Mouse (Mus musculus) limb, embryonic 14.5 days (tissue): ENCODE measurements at regions not wholly inside any gene's neighbourhood (a gene's known extent, or its start where the extent isn't known, plus 50 kb on each side); places are given as distances from the start of the nearest gene placed in this dataset.

Experiments used
- ATAC-seq: fragments of 200-750 bp; cut with Nextera tagmentation; 2 replicates; pipeline ENCODE4 v1.8.0; 2017; ENCODE audit warnings: low read depth, moderate number of reproducible peaks, moderate TSS enrichment; ENCODE audit not compliant: low FRiP score
- DNase-seq: peaks from one replicate; pipeline ENCODE4 v3.0.0-alpha.2; 2015; ENCODE audit warnings: low spot score
- H3K27ac ChIP-seq: fragments of 300-500 bp; sonication (generic); replicated peaks from 2 replicates; pipeline ENCODE4 v1.5.1; 2014; ENCODE audit warnings: low read depth, mild to moderate bottlenecking, low read length, moderate library complexity, mixed read lengths
- H3K27me3 ChIP-seq: fragments of 300-500 bp; sonication (generic); 2 replicates; pipeline ENCODE4 v1.6.1; 2014; ENCODE audit warnings: low read length, mixed read lengths; ENCODE audit not compliant: control insufficient read depth, insufficient read depth
- H3K36me3 ChIP-seq: fragments of 300-500 bp; sonication (generic); 2 replicates; pipeline ENCODE4 v1.6.1; 2014; ENCODE audit warnings: mild to moderate bottlenecking, low read length, moderate library complexity, mixed read lengths; ENCODE audit not compliant: control insufficient read depth, insufficient read depth
- H3K4me1 ChIP-seq: fragments of 300-500 bp; sonication (generic); 2 replicates; pipeline ENCODE4 v1.6.1; 2014; ENCODE audit warnings: antibody characterized with exemption, low read length, mixed read lengths; ENCODE audit not compliant: control insufficient read depth, insufficient read depth
- H3K4me2 ChIP-seq: fragments of 300-500 bp; sonication (generic); replicated peaks from 2 replicates; pipeline ENCODE4 v1.6.1; 2014; ENCODE audit warnings: low read depth, mild to moderate bottlenecking, low read length, moderate library complexity; ENCODE audit not compliant: severe bottlenecking
- H3K4me3 ChIP-seq: fragments of 300-500 bp; sonication (generic); replicated peaks from 2 replicates; pipeline ENCODE4 v1.5.1; 2014; ENCODE audit warnings: low read length
- H3K9ac ChIP-seq: fragments of 300-500 bp; sonication (generic); 2 replicates; pipeline ENCODE4 v1.6.1; 2014; ENCODE audit warnings: mild to moderate bottlenecking, low read depth, low read length, moderate library complexity; ENCODE audit not compliant: severe bottlenecking
- H3K9me3 ChIP-seq: fragments of 300-500 bp; sonication (generic); 2 replicates; pipeline ENCODE4 v1.6.1; 2016; ENCODE audit warnings: low read length; ENCODE audit not compliant: control insufficient read depth
- POLR2A ChIP-seq: fragments of 200-500 bp; IDR thresholded peaks from 2 replicates; pipeline ENCODE4 v1.8.0; 2012; ENCODE audit warnings: inconsistent platforms, mild to moderate bottlenecking, moderate library complexity, borderline replicate concordance; ENCODE audit not compliant: insufficient read depth, insufficient read length; ENCODE audit errors: extremely low read depth
- WGBS: fragments of 180-500 bp; shearing (Covaris S2); extraction: QIAGEN DNeasy Blood & Tissue Kit; methylation state at CpG from one replicate; pipeline ENCODE4 v1.1.7; 2014; 5-methylcytosine and 5-hydroxymethylcytosine counted together

DNA sequence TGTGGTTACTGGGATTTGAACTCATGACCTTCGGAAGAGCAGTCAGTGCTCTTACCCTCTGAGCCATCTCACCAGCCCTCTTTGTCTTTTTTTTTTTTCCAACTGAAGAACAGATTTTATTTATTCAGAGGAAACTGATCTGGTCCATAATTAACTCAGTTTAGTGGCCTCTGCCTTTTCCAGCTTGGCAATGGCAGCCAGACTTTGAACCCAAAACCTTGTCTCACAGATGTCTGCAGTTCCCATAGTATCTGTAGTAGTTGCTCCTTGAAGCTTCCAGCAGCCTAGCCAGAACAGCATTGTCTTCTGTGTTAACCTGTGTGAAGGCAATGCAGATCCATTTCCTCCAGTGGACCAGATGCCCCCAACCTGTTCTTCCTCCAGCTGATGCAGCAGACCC is 64.2 kb upstream of the Daam1 start:
- Histone ChIP-seq H3K4me1 (peaks cover 3% of the 10 kb centered on the region; the same call in 1 of the 2 replicates), H3K27ac (no peak overlapping the region), H3K9me3 (no peaks in the 10 kb centered on the region), H3K4me3 (no peak overlapping the region), H3K9ac (no peak overlapping the region), H3K4me2 (no peak overlapping the region), H3K27me3 (no peaks in the 10 kb centered on the region), H3K36me3 (no peaks in the 10 kb centered on the region)
- WGBS, result 95% methylated on average over 1 of the region's 1 CpGs
- DNase-seq (no peak), ATAC-seq (no peak)
- no peak for TF ChIP-seq POLR2A

DNA sequence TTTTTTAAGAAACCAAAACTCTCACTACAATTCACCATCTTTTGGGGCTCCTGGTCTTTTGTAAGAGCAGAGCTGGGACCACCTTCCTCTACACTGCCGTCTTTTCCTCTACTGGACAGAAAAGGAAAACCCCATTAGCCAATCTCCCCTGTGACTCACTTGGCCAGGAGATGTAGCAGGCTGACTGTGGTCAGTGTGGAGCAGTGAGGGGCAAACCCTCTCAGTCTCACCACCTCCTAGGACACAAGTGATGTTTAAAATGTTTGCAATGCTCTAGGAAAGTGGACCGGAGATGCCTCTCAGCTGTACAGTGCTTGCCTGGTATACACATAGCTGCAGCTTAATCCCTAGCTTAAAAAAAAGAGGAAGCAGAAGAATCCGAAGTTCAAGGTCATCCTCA is 63.0 kb upstream of the Daam1 start:
- Histone ChIP-seq H3K27ac (no peak overlapping the region), H3K4me3 (no peak overlapping the region), H3K9me3 (no peaks in the 10 kb centered on the region), H3K9ac (no peak overlapping the region), H3K4me1 (peaks cover 6% of the 10 kb centered on the region), H3K36me3 (no peaks in the 10 kb centered on the region), H3K27me3 (no peaks in the 10 kb centered on the region), H3K4me2 (no peak overlapping the region)
- WGBS, result 41% methylated on average over 3 of the region's 3 CpGs
- DNase-seq (no peak), ATAC-seq (no peak)
- no peak for TF ChIP-seq POLR2A

DNA sequence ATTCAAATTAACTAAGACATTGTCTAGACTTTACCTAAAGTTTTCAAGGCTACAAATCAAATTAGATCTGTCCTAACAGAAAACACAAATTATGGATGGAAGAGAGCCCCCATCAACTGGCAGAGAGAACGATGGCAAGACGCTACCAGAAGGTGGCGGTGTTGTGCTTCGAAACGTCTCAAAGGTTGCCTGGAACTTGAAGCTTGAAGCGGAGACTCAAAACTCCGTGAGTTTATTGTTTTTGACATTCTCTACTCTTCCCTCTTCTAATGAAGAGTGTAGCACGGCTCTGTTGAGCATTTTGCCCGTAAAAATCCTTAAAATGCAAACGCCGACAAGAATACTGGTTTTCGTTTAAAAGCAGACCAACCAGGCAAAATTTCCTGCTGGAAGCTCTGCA is 62.4 kb upstream of the Daam1 start:
- Histone ChIP-seq H3K9me3 (no peaks in the 10 kb centered on the region), H3K9ac (peak overlapping the region; percentile 40; the same call in 1 of the 2 replicates), H3K4me3 (peak overlapping the region; percentile 27), H3K36me3 (no peaks in the 10 kb centered on the region), H3K4me1 (peaks cover 8% of the 10 kb centered on the region), H3K27ac (no peak overlapping the region), H3K4me2 (peak overlapping the region; percentile 61), H3K27me3 (no peaks in the 10 kb centered on the region)
- TF ChIP-seq POLR2A, result no peak
- no peak for ATAC-seq
- peak; percentile 87 for DNase-seq
- 3% methylated on average over 12 of the region's 12 CpGs for WGBS

DNA sequence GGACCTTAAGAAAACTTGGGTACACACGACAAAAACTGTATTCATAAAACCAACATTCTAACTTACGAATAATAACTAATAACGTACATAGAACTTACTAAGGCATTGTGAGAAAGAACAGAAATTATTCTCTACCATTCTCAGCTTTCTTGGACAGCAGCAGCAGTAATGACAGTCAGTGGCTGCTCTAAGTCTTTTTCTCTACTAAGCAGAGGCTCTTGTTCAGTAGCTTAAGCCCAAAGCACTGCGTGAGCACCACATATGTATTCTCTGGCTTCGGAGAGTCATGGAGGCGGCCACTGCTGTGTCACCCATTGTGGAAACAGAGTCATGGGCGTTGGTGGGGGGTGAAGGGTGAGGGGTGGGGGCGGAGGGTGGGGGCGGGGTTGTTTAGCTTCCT is 62.0 kb upstream of the Daam1 start:
- 21% methylated on average over 9 of the region's 9 CpGs for WGBS
- no peaks in the 10 kb centered on the region for H3K9me3 ChIP-seq
- H3K27me3 ChIP-seq, result no peaks in the 10 kb centered on the region
- peaks cover 8% of the 10 kb centered on the region for H3K4me1 ChIP-seq
- no peaks in the 10 kb centered on the region for H3K36me3 ChIP-seq
- peak overlapping the region; percentile 27 for H3K4me3 ChIP-seq
- peak overlapping the region; percentile 61 for H3K4me2 ChIP-seq
- DNase-seq (no peak), ATAC-seq (0 out of 2 replicates have a peak, but pooled peaks have one; percentile 21)
- H3K9ac ChIP-seq, result peak overlapping the region; percentile 40; the same call in 1 of the 2 replicates
- H3K27ac ChIP-seq, result no peak overlapping the region
- TF ChIP-seq POLR2A, result no peak

DNA sequence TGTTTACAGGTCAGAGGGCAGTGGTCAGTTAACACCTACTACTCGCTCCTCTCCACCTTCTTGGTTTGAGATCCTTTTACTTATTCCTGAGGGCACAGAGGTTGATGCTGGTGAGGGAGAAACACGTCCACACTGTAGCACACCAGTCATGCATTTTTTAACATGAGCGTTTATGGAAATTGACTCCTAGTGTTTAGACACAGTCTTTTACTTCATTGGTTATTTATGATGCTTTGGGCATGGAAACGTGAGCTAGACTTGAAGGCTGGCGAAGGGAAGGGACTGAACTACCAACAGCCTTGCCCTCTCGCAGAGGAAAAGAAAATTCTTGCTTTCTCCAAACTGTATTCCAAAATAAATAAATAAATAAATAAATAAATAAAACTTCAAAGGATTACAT is 61.6 kb upstream of the Daam1 start:
- H3K27ac ChIP-seq, result no peak overlapping the region
- H3K27me3 ChIP-seq, result no peaks in the 10 kb centered on the region
- DNase-seq, result no peak
- 33% methylated on average over 6 of the region's 6 CpGs for WGBS
- H3K4me2 ChIP-seq, result peak overlapping the region; percentile 61; the same call in 1 of the 2 replicates
- no peaks in the 10 kb centered on the region for H3K9me3 ChIP-seq
- H3K9ac ChIP-seq, result no peak overlapping the region
- no peaks in the 10 kb centered on the region for H3K36me3 ChIP-seq
- ATAC-seq, result no peak
- H3K4me1 ChIP-seq, result peaks cover 8% of the 10 kb centered on the region
- H3K4me3 ChIP-seq, result 0 out of 2 replicates have a peak overlapping the region, but pooled peaks have one; percentile 27
- TF ChIP-seq POLR2A, result no peak

DNA sequence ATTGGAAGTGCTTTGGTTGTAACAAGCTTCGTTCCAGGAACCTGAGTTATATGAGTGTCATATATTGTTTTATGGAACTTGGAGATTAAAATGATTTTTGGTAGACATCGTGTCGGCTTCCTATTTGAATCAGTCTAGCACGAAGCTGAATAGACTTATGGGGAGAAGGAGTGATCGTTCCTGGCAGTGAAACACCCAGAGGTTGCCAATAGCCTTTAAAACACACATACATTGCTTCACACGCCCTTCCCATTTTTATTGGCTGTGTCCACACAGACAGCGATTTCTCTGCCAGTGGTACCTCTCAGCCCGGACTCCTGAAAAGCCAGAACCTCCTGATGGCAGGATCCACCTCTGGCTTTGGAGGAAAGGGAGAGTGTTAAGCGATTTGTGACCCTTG is 57.0 kb upstream of the Daam1 start:
- Histone ChIP-seq H3K27me3 (no peaks in the 10 kb centered on the region), H3K4me1 (peaks cover 14% of the 10 kb centered on the region), H3K9me3 (no peaks in the 10 kb centered on the region), H3K4me2 (no peak overlapping the region), H3K4me3 (no peak overlapping the region), H3K36me3 (no peaks in the 10 kb centered on the region), H3K9ac (no peak overlapping the region), H3K27ac (no peak overlapping the region)
- TF ChIP-seq POLR2A, result no peak
- 42% methylated on average over 9 of the region's 9 CpGs for WGBS
- ATAC-seq, result no peak; the same call in 1 of the 2 replicates
- DNase-seq, result peak; percentile 82
